Mouse (Mus musculus): ENCODE results near the gene Garnl3.

DNA sequence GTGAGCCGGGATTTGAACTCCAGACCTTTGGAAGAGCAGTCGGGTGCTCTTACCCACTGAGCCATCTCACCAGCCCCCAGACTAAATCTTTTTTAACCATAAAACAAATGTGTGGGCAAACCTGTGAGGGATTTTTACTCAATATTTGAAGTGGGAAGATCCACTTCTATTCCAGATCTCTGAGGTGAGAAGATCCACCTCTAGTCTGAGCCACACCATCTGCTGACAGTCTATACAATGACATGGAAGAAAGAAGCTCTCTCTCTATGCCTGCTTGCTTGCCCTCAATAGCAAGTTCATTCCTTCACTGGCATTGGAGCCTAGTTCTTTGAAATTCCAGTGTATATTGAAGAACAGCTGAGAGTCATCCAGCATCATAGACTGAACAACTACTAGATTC lies 131.7 kb downstream of the Garnl3 start:
- TF ChIP-seq ZNF384 (IDR thresholded peaks at IDR 0.05; ENCODE audit: low read depth, low read length) (no peak), HCFC1 (IDR thresholded peaks at IDR 0.05; ENCODE audit: borderline replicate concordance, insufficient read depth, low read length) (no peak)

Measured in ES-E14 (cell line).